Mouse (Mus musculus) thymus, adult 2 months (tissue): Measurements from ENCODE around the gene Laptm4a. TPM values are rescaled to one million over a fixed set of nuclear protein-coding genes. Genes with fewer than 3 reads are reported as not detected.
A peak's percentile ranks its signal among the peaks of the same experiment; 100 is the strongest.

ENCODE experiments used
- DNase-seq: peaks from one replicate; pipeline ENCODE4 v3.0.0; 2021
- H3K27ac ChIP-seq: fragments of 200-500 bp; 2 replicates; pipeline ENCODE4 v1.5.1; 2012; ENCODE audit warnings: low read length, control low read depth; ENCODE audit not compliant: control insufficient read depth, insufficient read depth
- H3K27me3 ChIP-seq: fragments of 200-500 bp; 2 replicates; pipeline ENCODE4 v1.6.1; 2012; ENCODE audit warnings: mild to moderate bottlenecking, low read length, moderate library complexity, mixed read lengths; ENCODE audit not compliant: control insufficient read depth, insufficient read depth
- H3K36me3 ChIP-seq: fragments of 200-500 bp; 2 replicates; pipeline ENCODE4 v1.6.1; 2012; ENCODE audit warnings: mild to moderate bottlenecking, low read length, moderate library complexity; ENCODE audit not compliant: control insufficient read depth, insufficient read depth
- H3K4me1 ChIP-seq: fragments of 200-500 bp; replicated peaks from 2 replicates; pipeline ENCODE4 v1.6.1; 2012; ENCODE audit warnings: low read length; ENCODE audit not compliant: control insufficient read depth, insufficient read depth
- H3K4me3 ChIP-seq: fragments of 200-500 bp; 2 replicates; pipeline ENCODE4 v1.5.1; 2012; ENCODE audit warnings: mild to moderate bottlenecking, low read length, control low read depth, moderate library complexity; ENCODE audit not compliant: control insufficient read depth, insufficient read depth
- CTCF ChIP-seq: fragments of 200-500 bp; IDR thresholded peaks from 2 replicates; pipeline ENCODE4 v1.5.1; 2012; ENCODE audit warnings: mild to moderate bottlenecking, control low read depth, low read length, moderate library complexity, borderline replicate concordance; ENCODE audit not compliant: control insufficient read depth, poor library complexity, insufficient read depth; ENCODE audit errors: extremely low read depth
- POLR2A ChIP-seq: fragments of 200-500 bp; IDR thresholded peaks from 2 replicates; pipeline ENCODE4 v1.6.1; 2012; ENCODE audit warnings: mild to moderate bottlenecking, low read length, control low read depth, moderate library complexity; ENCODE audit not compliant: control insufficient read depth, poor library complexity, insufficient read depth; ENCODE audit errors: extremely low read depth
- WGBS: fragments of 180-500 bp; shearing (Covaris S2); methylation state at CpG from one replicate; pipeline ENCODE4 v1.1.7; 2018; 5-methylcytosine and 5-hydroxymethylcytosine counted together
- polyA plus RNA-seq: library from polyadenylated mRNA; depleted of rRNA; stranded (reverse); fragments of >200 nt; gene quantifications from 2 replicates; pipeline ENCODE4 v1.2.3, GENCODE M21; 2012

Laptm4a gene
- polyA plus RNA-seq, 1 experiment, result 138 TPM

- no peaks in the 10 kb centered on the region for H3K36me3 ChIP-seq
- H3K27me3 ChIP-seq, result no peaks in the 10 kb centered on the region
- WGBS, result 80% methylated on average over 3 of the region's 3 CpGs
- TF ChIP-seq POLR2A (no peak), CTCF (no peak)
- DNase-seq, result no peak
- no peak overlapping the region for H3K27ac ChIP-seq
- H3K4me3 ChIP-seq, result no peak overlapping the region
- H3K4me1 ChIP-seq, result no peaks in the 10 kb centered on the region
Observed at GRCm38 (mm10) chr12:8902479-8902878, 19.0 kb upstream of the Laptm4a start.

GRCm38 (mm10) chr12:8912860-8913685 is 8.4 kb upstream of the Laptm4a start:
- Histone ChIP-seq H3K4me1 (peaks cover 10% of the 10 kb centered on the region), H3K27ac (peak overlapping the region; percentile 47), H3K4me3 (0 out of 2 replicates have a peak overlapping the region, but pooled peaks have one; percentile 1), H3K36me3 (no peaks in the 10 kb centered on the region), H3K27me3 (no peaks in the 10 kb centered on the region)
- 65% methylated on average over 16 of the region's 16 CpGs for whole genome bisulfite sequencing
- no peak for TF ChIP-seq POLR2A
- TF ChIP-seq CTCF, result 0 out of 2 replicates have a peak, but pooled peaks have one; percentile 13
- DNase-seq, result no peak

- Histone ChIP-seq H3K27ac (peak overlapping the region; percentile 10; the same call in 1 of the 2 replicates), H3K27me3 (no peaks in the 10 kb centered on the region), H3K4me1 (peaks cover 10% of the 10 kb centered on the region), H3K4me3 (no peak overlapping the region), H3K36me3 (no peaks in the 10 kb centered on the region)
- WGBS, result 96% methylated on average over 9 of the region's 9 CpGs
- DNase-seq, result no peak
- TF ChIP-seq POLR2A (no peak), CTCF (no peak)
Observed at GRCm38 (mm10) chr12:8913701-8914340, 7.6 kb upstream of the Laptm4a start.

GRCm38 (mm10) chr12:8916378-8916777 is 5.1 kb upstream of the Laptm4a start:
- Histone ChIP-seq H3K27ac (no peak overlapping the region), H3K4me3 (no peak overlapping the region), H3K4me1 (peaks cover 10% of the 10 kb centered on the region), H3K27me3 (no peaks in the 10 kb centered on the region), H3K36me3 (no peaks in the 10 kb centered on the region)
- 86% methylated on average over 5 of the region's 5 CpGs for WGBS
- TF ChIP-seq CTCF (no peak), POLR2A (no peak)
- DNase-seq, result no peak

- H3K27ac ChIP-seq, result no peak overlapping the region
- peaks cover 4% of the 10 kb centered on the region for H3K4me1 ChIP-seq
- H3K27me3 ChIP-seq, result no peaks in the 10 kb centered on the region
- H3K36me3 ChIP-seq, result no peaks in the 10 kb centered on the region
- no peak overlapping the region for H3K4me3 ChIP-seq
- TF ChIP-seq CTCF, result no peak
- TF ChIP-seq POLR2A, result no peak
- no peak for DNase-seq
- 96% methylated on average over 3 of the region's 3 CpGs for WGBS
Observed at GRCm38 (mm10) chr12:8919231-8919630, 2.2 kb upstream of the Laptm4a start.

- Histone ChIP-seq H3K27ac (no peak overlapping the region), H3K36me3 (0 out of 2 replicates have a peak, but pooled peaks cover 2% of the 10 kb centered on the region), H3K27me3 (no peaks in the 10 kb centered on the region), H3K4me3 (no peak overlapping the region), H3K4me1 (peaks cover 4% of the 10 kb centered on the region)
- TF ChIP-seq POLR2A, result no peak
- no peak for TF ChIP-seq CTCF
- DNase-seq, result no peak
- WGBS, result 26% methylated on average over 1 of the region's 1 CpGs
Observed at GRCm38 (mm10) chr12:8920996-8921393, 469 bp upstream of the Laptm4a start.
